Mouse (Mus musculus) G1E (cell line): ENCODE data around the gene Vwc2. TPM values are rescaled to one million over a fixed set of nuclear protein-coding genes. Genes with fewer than 3 reads are reported as not detected.

Experiments
- ATAC-seq: 2 replicates; pipeline ENCODE4 v1.8.0; 2016; ENCODE audit warnings: mild to moderate bottlenecking; ENCODE audit not compliant: insufficient number of reproducible peaks, poor library complexity, low FRiP score, severe bottlenecking; ENCODE audit errors: extremely low read depth
- DNase-seq: peaks from one replicate; pipeline ENCODE4 v3.0.0; 2012; ENCODE audit warnings: low spot score
- H3K27me3 ChIP-seq: 2 replicates; pipeline ENCODE4 v1.6.1; 2012; ENCODE audit warnings: mild to moderate bottlenecking, low read length, inconsistent platforms; ENCODE audit not compliant: insufficient read depth
- H3K36me3 ChIP-seq: replicated peaks from 2 replicates; pipeline ENCODE3; 2012; ENCODE audit warnings: mild to moderate bottlenecking, inconsistent platforms
- H3K4me1 ChIP-seq: 2 replicates; pipeline ENCODE4 v1.6.1; 2012; ENCODE audit warnings: low read depth, low read length, inconsistent platforms, mixed read lengths; ENCODE audit not compliant: insufficient read depth
- H3K4me3 ChIP-seq: 2 replicates; pipeline ENCODE4 v1.5.1; 2012; ENCODE audit warnings: low read depth, mild to moderate bottlenecking, inconsistent platforms, low read length, moderate library complexity, mixed read lengths
- H3K9me3 ChIP-seq: replicated peaks from 2 replicates; pipeline ENCODE4 v1.6.1; 2012; ENCODE audit warnings: inconsistent platforms
- CTCF ChIP-seq: IDR thresholded peaks from 2 replicates; pipeline ENCODE4 v1.5.1; 2012; ENCODE audit warnings: low read depth, low read length, inconsistent platforms, mixed read lengths
- GATA1 ChIP-seq: IDR thresholded peaks from 2 replicates; pipeline ENCODE4 v1.6.1; 2012; ENCODE audit warnings: borderline replicate concordance, low read length, inconsistent platforms, mixed read lengths
- GATA2 ChIP-seq: IDR thresholded peaks from 2 replicates; pipeline ENCODE4 v1.6.1; 2012; ENCODE audit warnings: low read depth, low read length, inconsistent platforms, borderline replicate concordance
- POLR2AphosphoS5 ChIP-seq: IDR thresholded peaks from 2 replicates; pipeline ENCODE4 v1.6.1; 2012; ENCODE audit warnings: low read depth, low read length, inconsistent platforms; ENCODE audit not compliant: insufficient replicate concordance
- TAL1 ChIP-seq: conservative IDR thresholded peaks from 2 replicates; pipeline ENCODE4 v1.6.1; 2012; ENCODE audit warnings: low read depth, low read length, inconsistent platforms, mixed read lengths
- polyA plus RNA-seq: library from polyadenylated mRNA; stranded (reverse); fragments of >175 nt; gene quantifications from 2 replicates; pipeline ENCODE4 v1.2.3, GENCODE M21; 2012
- total RNA-seq, 2 experiments: library from RNA; stranded (forward) in 1 of 2; stranded (reverse) in 1 of 2; fragments of 200-1000 nt in 1 of 2; fragments of >200 nt in 1 of 2; fragmentation: Nextera tagmentation in 1 of 2; gene quantifications; 2 replicates each; pipeline ENCODE4 v1.2.3; 2014 to 2017

The Vwc2 gene
- total and polyA plus RNA-seq, 3 experiments, result 0.16 TPM; not detected in 2

DNA sequence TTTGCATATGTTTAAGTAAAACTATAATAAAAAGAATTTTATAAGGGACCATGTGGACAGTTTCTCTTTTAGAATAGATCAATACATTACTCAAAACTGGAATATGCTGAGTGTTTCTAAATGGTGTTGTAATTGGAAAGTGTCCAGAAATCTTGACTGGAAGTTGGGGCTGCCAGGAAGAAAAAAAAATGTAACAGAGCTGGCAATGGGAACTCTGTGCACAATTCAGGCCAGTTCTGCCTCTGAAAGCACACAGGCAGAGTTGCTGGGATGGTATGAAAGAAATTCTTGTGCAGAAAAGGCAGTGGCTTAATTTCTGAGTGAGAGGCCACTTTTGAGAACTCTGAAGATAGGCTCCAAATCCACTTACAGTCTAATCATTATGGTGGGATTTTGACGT, 11.4 kb upstream of the Vwc2 start:
- H3K27me3 ChIP-seq, result no peaks in the 10 kb centered on the region
- no peaks in the 10 kb centered on the region for H3K9me3 ChIP-seq
- no peak for ATAC-seq
- H3K4me1 ChIP-seq, result no peaks in the 10 kb centered on the region
- no peak for TF ChIP-seq GATA1
- TF ChIP-seq GATA2, result no peak
- TF ChIP-seq POLR2AphosphoS5, result no peak
- no peak for TF ChIP-seq CTCF
- TF ChIP-seq TAL1, result no peak
- H3K36me3 ChIP-seq, result no peaks in the 10 kb centered on the region
- no peak for DNase-seq
- H3K4me3 ChIP-seq, result no peak overlapping the region

DNA sequence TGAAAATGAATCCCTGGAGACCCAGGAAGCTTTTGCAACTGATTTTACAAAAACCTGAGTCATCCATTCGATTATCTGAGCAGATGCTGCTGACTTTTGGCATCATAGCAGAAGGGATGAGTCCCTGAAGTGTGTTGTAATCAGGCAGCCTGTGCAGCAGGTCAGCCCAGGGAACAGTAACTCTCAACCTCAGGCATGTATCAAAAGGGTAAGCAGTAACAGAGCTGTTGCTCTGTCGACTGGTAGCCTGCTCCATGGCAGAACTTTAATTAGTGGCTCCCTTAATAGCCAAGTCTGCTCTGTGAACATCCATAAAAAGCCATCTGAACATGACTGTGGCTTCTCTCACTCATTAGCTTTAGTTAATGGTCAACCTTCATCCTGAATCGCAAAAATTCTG, 5.1 kb upstream of the Vwc2 start:
- no peak for ATAC-seq
- Histone ChIP-seq H3K9me3 (no peaks in the 10 kb centered on the region), H3K36me3 (no peaks in the 10 kb centered on the region), H3K4me1 (no peaks in the 10 kb centered on the region), H3K4me3 (no peak overlapping the region), H3K27me3 (no peaks in the 10 kb centered on the region; the same call in 1 of the 2 replicates)
- TF ChIP-seq TAL1 (no peak), GATA1 (no peak)
- DNase-seq, result no peak

DNA sequence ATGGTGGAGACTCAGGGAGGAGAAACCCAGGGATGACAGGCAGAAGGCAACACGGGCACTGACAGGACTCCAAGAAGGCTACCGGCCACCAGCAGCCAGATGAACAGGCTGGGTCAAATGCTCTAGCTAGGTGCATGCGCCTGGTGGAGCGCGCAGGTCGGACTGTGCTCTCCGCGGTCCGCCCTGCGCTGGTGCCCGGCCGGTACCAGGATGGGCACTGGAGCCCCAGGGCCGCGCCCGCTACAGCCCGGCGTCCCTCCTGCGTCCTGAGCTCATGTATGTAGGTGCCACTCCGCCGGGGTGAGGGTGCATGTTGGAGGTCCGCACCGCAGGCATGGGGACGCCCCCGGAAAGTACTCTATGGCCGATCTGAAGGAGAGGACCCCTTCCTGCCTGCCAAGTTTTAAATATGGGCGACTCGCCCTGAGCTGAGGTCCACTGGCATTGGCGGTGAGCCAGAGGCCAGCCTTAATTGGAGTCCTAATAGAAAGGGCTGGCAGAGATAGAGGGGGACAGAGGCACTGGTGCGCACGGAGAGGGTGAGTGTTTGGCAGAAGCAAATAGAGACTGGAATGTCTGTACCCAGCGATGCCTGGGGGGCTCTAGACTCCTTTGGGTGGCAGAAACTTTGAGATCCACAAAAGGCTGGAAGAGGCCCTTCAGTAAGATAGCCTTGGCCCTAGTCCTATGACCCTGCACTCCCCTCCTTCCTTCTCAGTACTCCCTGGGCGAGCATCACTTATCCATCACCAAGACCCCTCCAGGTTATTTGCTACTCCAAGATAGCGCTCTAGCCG, 409 bp downstream of the Vwc2 start:
- no peaks in the 10 kb centered on the region for H3K36me3 ChIP-seq
- ATAC-seq, result no peak
- no peaks in the 10 kb centered on the region for H3K9me3 ChIP-seq
- TF ChIP-seq CTCF (no peak), POLR2AphosphoS5 (no peak), GATA1 (no peak), GATA2 (no peak), TAL1 (no peak)
- no peak overlapping the region for H3K4me3 ChIP-seq
- H3K27me3 ChIP-seq, result peaks cover 2% of the 10 kb centered on the region; the same call in 1 of the 2 replicates
- H3K4me1 ChIP-seq, result no peaks in the 10 kb centered on the region
- no peak for DNase-seq

DNA sequence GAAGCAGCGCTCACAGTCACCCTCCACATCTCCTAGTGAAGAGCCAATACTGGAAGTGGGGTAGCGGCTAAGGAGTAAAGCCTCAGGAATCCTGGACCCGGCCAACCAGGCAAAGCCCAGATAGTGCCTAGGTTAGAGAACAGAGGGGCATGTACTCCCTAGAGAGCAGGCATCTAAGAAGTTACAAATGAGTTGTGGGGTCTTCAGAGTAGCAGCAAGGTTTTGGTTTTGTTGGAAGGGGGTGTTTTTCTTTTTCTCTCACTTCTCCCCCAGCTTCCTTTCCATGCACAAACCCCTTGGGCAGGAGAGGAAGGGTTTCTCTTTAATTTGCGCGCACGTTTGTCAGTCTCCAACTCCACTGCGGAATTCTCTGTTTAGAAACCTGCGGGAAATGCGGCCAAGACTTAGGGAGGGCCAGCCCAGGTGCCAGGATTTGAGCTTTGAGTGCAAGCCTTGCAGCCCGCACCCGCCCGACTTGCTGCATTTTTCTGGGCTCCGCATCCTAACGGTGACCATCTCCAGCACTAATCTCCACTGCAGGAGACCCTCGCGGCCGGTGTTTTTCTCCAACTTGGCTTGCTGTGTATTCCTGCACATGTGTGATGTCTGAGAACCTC, 1.1 kb downstream of the Vwc2 start:
- no peak for TF ChIP-seq TAL1
- TF ChIP-seq GATA1, result no peak
- TF ChIP-seq CTCF, result no peak
- no peak for TF ChIP-seq POLR2AphosphoS5
- no peak for TF ChIP-seq GATA2
- Histone ChIP-seq H3K4me1 (no peaks in the 10 kb centered on the region), H3K4me3 (no peak overlapping the region), H3K27me3 (peaks cover 2% of the 10 kb centered on the region; the same call in 1 of the 2 replicates), H3K36me3 (no peaks in the 10 kb centered on the region), H3K9me3 (no peaks in the 10 kb centered on the region)
- DNase-seq (no peak), ATAC-seq (no peak)

DNA sequence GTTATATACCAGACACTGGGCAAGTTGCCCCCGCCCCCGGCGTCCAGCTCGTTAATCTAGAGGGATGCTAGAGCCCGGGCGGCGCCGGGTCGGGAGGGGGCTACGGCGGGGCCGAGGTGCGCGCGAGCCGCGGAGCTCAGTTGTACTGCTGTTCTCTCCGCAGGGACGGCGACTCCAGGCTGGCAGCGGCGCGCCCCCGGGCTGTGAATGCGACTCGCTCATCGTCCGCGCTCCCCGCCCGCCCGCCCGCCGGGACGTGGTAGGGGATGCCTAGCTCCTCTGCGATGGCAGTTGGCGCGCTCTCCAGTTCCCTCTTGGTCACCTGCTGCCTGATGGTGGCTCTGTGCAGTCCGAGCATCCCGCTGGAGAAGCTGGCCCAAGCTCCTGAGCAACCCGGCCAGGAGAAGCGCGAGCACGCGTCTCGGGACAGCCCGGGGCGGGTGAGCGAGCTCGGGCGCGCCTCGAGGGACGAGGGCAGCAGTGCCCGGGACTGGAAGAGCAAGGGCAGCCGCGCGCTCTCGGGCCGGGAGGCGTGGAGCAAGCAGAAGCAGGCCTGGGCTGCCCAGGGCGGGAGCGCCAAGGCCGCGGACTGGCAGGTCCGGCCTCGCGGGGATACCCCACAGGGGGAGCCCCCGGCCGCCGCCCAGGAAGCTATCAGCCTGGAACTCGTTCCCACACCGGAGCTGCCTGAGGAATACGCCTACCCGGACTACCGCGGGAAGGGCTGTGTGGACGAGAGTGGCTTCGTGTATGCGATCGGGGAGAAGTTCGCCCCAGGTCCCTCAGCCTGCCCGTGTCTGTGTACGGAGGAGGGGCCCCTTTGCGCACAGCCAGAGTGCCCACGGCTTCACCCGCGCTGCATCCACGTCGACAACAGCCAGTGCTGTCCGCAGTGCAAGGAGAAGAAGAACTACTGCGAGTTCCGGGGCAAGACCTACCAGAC, 1.9 kb downstream of the Vwc2 start:
- Histone ChIP-seq H3K36me3 (no peaks in the 10 kb centered on the region), H3K4me3 (no peak overlapping the region), H3K4me1 (no peaks in the 10 kb centered on the region), H3K9me3 (no peaks in the 10 kb centered on the region), H3K27me3 (peaks cover 4% of the 10 kb centered on the region; the same call in 1 of the 2 replicates)
- no peak for TF ChIP-seq CTCF
- TF ChIP-seq GATA1, result no peak
- TF ChIP-seq GATA2, result no peak
- TF ChIP-seq TAL1, result no peak
- TF ChIP-seq POLR2AphosphoS5, result no peak
- DNase-seq (no peak), ATAC-seq (no peak)

DNA sequence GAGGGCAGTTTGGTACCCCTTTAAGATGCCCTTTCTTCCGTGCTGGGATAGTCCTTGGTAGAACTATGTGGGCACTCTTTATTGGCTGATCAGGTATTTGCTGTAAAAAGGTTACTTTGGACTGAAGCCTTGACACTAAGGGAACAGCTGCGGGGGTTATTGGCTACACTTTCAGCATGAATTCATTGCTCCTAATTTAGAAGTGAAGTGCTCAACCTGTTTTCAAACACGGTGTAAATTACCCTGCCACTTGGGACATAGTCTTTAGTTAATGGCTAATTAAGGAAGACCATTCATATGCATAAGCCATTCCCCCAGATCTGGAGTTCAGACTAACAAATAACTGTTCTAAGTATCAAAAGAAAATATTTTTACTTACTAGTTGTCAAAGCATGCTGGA, 2.7 kb downstream of the Vwc2 start:
- Histone ChIP-seq H3K36me3 (no peaks in the 10 kb centered on the region), H3K4me3 (no peak overlapping the region), H3K9me3 (no peaks in the 10 kb centered on the region), H3K4me1 (no peaks in the 10 kb centered on the region), H3K27me3 (peaks cover 4% of the 10 kb centered on the region; the same call in 1 of the 2 replicates)
- TF ChIP-seq GATA1 (no peak), POLR2AphosphoS5 (no peak), GATA2 (no peak), TAL1 (no peak)
- DNase-seq (no peak), ATAC-seq (no peak)
